Mouse (Mus musculus): ENCODE measurements around the gene Mtg1. TPM values are rescaled to one million over a fixed set of nuclear protein-coding genes. Genes with fewer than 3 reads are reported as not detected.

Gene Mtg1
- total and polyA plus RNA-seq, 2 experiments from 2014 or later: 7.2 to 33.5 TPM

DNA sequence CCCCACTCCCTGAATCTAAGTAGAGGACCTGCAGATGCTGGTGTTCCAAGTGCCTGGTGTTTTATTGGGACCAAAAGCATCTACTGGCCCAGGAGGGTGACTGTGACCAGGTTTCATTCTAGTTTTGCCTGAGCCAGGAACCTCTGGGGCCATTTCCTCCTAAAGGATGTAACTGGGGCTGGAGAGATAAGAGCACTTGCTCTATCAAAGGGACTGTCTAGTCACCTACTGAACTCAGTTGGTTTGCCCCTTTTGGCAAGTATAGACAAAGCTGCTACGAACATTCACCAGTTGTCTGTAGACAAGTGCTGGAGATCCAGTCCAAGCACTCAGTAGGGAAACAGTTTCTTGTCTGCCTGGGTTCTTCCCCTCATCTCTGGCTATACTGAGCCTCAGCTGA lies 38.9 kb upstream of the Mtg1 start:
- Histone ChIP-seq H3K9ac (replicated peaks; ENCODE audit: low read length) (no peak overlapping the region), H3K4me3 (ENCODE audit: low read length) (no peak overlapping the region), H3K27ac (no peak overlapping the region), H3K4me1 (ENCODE audit: insufficient read depth, low read length) (peaks cover 8% of the 10 kb centered on the region), H3K9me3 (ENCODE audit: low read length) (no peaks in the 10 kb centered on the region), H3K27me3 (ENCODE audit: insufficient read depth, low read length) (no peaks in the 10 kb centered on the region), H3K4me2 (ENCODE audit: low read depth, low read length) (no peak overlapping the region), H3K36me3 (ENCODE audit: insufficient read depth, low read length) (no peaks in the 10 kb centered on the region)
- DNase-seq (ENCODE audit: low spot score) (no peak), ATAC-seq (no peak)
- 100% methylated on average over 1 of the region's 1 CpGs for WGBS
- TF ChIP-seq CTCF (IDR thresholded peaks at IDR 0.05; ENCODE audit: low read depth): no peak

DNA sequence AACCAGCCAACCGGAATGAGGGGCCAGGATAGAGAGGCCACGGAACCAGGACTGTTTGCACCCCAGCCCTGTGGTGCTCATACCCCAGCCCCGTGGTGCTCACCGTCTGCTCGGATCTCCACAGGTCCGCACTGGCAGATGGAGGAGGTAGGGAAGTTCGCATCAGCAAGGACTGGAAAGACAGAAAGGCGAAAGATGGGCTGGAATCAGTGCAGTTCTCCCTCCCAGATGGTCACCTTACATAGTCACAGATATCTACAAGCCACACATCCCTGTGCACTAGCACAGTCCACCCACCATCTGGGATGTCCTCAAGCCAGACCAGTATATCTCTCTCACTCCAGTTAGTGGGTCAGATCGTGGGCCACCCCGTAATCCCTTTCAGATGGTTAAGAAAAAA lies 35.9 kb upstream of the Mtg1 start:
- H3K27me3 ChIP-seq (ENCODE audit: insufficient read depth, low read length): no peaks in the 10 kb centered on the region
- H3K9ac ChIP-seq (replicated peaks; ENCODE audit: low read length): peak overlapping the region; percentile 52
- 0 out of 2 replicates have a peak overlapping the region, but pooled peaks have one; percentile 20 for H3K27ac ChIP-seq
- no peak for DNase-seq (ENCODE audit: low spot score)
- no peaks in the 10 kb centered on the region for H3K36me3 ChIP-seq (ENCODE audit: insufficient read depth, low read length)
- peaks cover 8% of the 10 kb centered on the region for H3K4me1 ChIP-seq (ENCODE audit: insufficient read depth, low read length)
- peak overlapping the region; percentile 40 for H3K4me3 ChIP-seq (ENCODE audit: low read length)
- H3K4me2 ChIP-seq (ENCODE audit: low read depth, low read length): peak overlapping the region; percentile 66
- H3K9me3 ChIP-seq (ENCODE audit: low read length): no peaks in the 10 kb centered on the region
- WGBS: 70% methylated on average over 10 of the region's 10 CpGs
- no peak; the same call in 1 of the 2 replicates for ATAC-seq
- no peak for TF ChIP-seq CTCF (IDR thresholded peaks at IDR 0.05; ENCODE audit: low read depth)

DNA sequence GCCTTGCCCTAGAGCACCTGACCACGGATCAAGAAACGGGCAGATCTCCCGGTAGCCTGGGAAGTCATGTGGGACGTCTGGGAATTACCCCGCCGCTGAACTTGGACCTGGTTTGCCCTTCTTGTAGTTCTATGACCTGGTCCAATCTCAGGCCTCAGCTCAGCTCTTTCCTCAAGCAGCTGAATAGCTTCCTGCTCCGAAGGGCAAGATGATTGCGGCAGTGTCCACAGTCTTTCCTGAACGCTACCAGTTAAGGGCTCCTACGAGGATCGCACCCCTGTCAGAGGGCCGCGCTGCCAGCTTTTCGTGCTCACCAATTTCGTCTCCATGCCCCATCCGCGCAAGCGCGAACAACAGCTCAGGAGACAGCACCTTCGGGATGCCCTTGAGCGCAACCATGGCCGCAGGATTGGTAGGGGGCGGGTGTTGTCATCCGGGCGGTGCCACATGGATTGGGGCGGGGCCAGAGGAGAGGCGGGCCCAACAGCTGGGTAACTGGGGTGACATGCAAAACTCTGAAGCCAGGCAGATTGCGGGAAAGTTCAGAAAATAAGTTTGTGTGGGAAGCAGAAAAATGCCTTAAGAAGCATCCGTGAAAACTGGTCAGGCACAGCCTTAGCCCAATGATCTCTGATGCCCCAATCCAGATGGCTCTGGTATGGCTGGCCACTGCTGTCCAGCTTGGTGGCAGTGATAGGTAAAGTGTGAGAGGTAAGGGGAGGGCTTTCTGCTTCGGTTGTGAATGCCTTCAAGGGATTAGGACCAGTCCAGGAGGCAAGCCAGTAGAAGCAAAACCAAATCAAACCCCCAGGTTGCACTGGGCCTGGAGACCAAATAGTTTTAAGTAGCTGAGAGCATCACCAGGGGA lies 35.1 kb upstream of the Mtg1 start, which contains the start of gene Fuom:
Gene Fuom (minus strand): TSS at position 449 of the 868 bp plus-strand sequence.
- no peaks in the 10 kb centered on the region for H3K9me3 ChIP-seq (ENCODE audit: low read length)
- DNase-seq (ENCODE audit: low spot score) (peak; percentile 86), ATAC-seq (peak; percentile 90)
- H3K27ac ChIP-seq: peak within 1 kb of the TSS; percentile 74; the same call in 1 of the 2 replicates
- H3K4me2 ChIP-seq (ENCODE audit: low read depth, low read length): peak within 1 kb of the TSS; percentile 66
- H3K36me3 ChIP-seq (ENCODE audit: insufficient read depth, low read length): no peaks in the 10 kb centered on the region
- no peaks in the 10 kb centered on the region for H3K27me3 ChIP-seq (ENCODE audit: insufficient read depth, low read length)
- no peak for TF ChIP-seq CTCF (IDR thresholded peaks at IDR 0.05; ENCODE audit: low read depth)
- H3K4me3 ChIP-seq (ENCODE audit: low read length): peak within 1 kb of the TSS; percentile 40
- H3K9ac ChIP-seq (replicated peaks; ENCODE audit: low read length): peak within 1 kb of the TSS; percentile 52
- peaks cover 8% of the 10 kb centered on the region for H3K4me1 ChIP-seq (ENCODE audit: insufficient read depth, low read length)
- WGBS: 1% methylated on average over 30 of the region's 30 CpGs

DNA sequence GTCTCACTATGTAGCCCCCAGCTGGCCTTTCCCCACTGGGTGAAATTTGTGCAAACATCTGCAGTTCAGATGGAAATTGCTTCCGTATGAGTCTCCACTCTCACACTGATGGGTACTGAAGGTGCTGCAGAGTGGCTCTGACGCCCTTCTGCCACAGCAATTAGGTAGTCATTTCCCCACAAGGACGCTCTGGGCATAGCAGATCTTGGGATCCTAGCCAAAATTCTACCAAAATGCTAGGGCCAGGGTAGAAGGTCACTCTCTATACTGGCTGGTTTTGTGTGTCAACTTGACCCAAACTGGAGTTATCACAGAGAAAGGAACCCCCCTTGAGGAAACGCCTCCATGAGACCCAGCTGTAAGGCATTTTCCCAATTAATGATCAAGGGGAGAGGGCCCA lies 33.4 kb upstream of the Mtg1 start:
- 84% methylated on average over 4 of the region's 4 CpGs for WGBS
- no peak for TF ChIP-seq CTCF (IDR thresholded peaks at IDR 0.05; ENCODE audit: low read depth)
- H3K9ac ChIP-seq (replicated peaks; ENCODE audit: low read length): no peak overlapping the region
- H3K4me3 ChIP-seq (ENCODE audit: low read length): no peak overlapping the region
- H3K4me2 ChIP-seq (ENCODE audit: low read depth, low read length): no peak overlapping the region
- DNase-seq (ENCODE audit: low spot score): no peak
- peaks cover 8% of the 10 kb centered on the region for H3K4me1 ChIP-seq (ENCODE audit: insufficient read depth, low read length)
- peaks cover 4% of the 10 kb centered on the region; the same call in 1 of the 2 replicates for H3K36me3 ChIP-seq (ENCODE audit: insufficient read depth, low read length)
- no peak overlapping the region for H3K27ac ChIP-seq
- no peaks in the 10 kb centered on the region for H3K9me3 ChIP-seq (ENCODE audit: low read length)
- ATAC-seq: no peak
- H3K27me3 ChIP-seq (ENCODE audit: insufficient read depth, low read length): no peaks in the 10 kb centered on the region

DNA sequence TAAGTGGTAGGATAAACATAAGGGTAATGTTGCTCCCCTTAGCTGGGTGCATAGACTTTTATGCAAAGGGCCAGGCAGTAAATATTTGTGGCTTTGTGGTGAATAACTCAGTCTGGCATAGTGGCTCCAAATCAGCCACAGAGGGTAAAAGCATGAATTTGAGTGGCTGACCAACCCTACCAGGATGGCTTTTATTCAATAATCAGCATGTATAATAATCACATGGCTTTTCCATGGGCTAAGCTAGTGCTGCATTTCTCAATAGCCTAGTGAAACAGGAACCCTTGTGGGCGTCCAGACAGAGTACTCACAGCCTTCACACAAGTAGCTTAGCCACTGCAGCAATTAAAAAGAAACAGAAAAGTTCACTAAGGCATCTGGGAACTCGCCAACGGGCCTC lies 25.4 kb upstream of the Mtg1 start:
- Histone ChIP-seq H3K27me3 (ENCODE audit: insufficient read depth, low read length) (no peaks in the 10 kb centered on the region), H3K36me3 (ENCODE audit: insufficient read depth, low read length) (peaks cover 25% of the 10 kb centered on the region), H3K4me2 (ENCODE audit: low read depth, low read length) (no peak overlapping the region), H3K9ac (replicated peaks; ENCODE audit: low read length) (no peak overlapping the region), H3K9me3 (ENCODE audit: low read length) (no peaks in the 10 kb centered on the region), H3K4me3 (ENCODE audit: low read length) (no peak overlapping the region), H3K27ac (no peak overlapping the region), H3K4me1 (ENCODE audit: insufficient read depth, low read length) (peaks cover 1% of the 10 kb centered on the region; the same call in 1 of the 2 replicates)
- 46% methylated on average over 3 of the region's 3 CpGs for WGBS
- ATAC-seq (no peak), DNase-seq (ENCODE audit: low spot score) (no peak)
- no peak for TF ChIP-seq CTCF (IDR thresholded peaks at IDR 0.05; ENCODE audit: low read depth)

DNA sequence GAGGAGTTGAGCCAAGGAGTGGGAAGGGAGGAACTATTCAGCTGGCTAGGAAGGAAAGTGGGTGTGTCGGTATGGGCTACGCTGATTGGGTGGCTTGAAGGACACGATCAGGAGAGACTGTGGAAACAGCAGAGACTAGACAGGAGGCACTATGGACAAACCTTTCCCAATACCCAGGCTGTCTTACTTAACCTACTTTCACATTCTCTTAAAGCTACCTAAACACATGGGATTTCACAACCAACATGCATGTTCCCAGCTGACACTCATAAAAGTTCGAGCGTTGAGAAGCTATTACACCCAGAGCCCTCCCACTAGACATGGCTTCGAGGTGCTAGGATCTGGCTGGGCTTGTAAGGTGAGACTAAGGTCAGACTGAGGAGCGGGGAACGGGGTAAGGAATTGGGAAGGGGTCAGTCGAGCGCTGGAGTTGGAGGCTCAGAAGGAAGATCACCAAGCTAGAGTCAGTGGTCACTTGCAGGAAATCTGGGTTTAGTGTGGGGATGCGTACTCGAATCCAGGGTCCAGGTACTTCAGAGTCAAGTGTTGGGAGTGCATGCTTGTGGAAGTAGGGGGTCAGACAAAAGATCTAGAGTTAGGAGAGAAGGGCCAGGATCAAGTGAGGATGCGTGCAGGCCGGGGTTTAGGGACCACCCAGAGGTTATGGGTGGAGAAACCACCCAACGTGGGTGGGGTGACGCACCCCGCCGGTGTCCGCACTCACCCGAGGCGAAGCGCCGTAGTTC lies 21.6 kb upstream of the Mtg1 start, which contains the start of gene Paox:
Gene Paox (plus strand): TSS at position 217 of the 746 bp plus-strand sequence.
- ATAC-seq: peak; percentile 70

More for the DNA sequence above, 21.6 kb upstream of the Mtg1 start, which contains the start of gene Paox:
- H3K4me3 ChIP-seq (ENCODE audit: low read length): peak within 1 kb of the TSS; percentile 71
- peak; percentile 68 for DNase-seq (ENCODE audit: low spot score)
- 3% methylated on average over 23 of the region's 23 CpGs for WGBS
- H3K9ac ChIP-seq (replicated peaks; ENCODE audit: low read length): peak within 1 kb of the TSS; percentile 81
- peak within 1 kb of the TSS; percentile 69 for H3K4me2 ChIP-seq (ENCODE audit: low read depth, low read length)
- H3K9me3 ChIP-seq (ENCODE audit: low read length): no peaks in the 10 kb centered on the region
- no peak for TF ChIP-seq CTCF (IDR thresholded peaks at IDR 0.05; ENCODE audit: low read depth)
- H3K36me3 ChIP-seq (ENCODE audit: insufficient read depth, low read length): peaks cover 5% of the 10 kb centered on the region
- H3K27ac ChIP-seq: peak within 1 kb of the TSS; percentile 86
- peaks cover 4% of the 10 kb centered on the region; the same call in 1 of the 2 replicates for H3K4me1 ChIP-seq (ENCODE audit: insufficient read depth, low read length)
- no peaks in the 10 kb centered on the region for H3K27me3 ChIP-seq (ENCODE audit: insufficient read depth, low read length)

Measured in hindbrain, postnatal 0 days (tissue).